Mouse (Mus musculus): ENCODE measurements at regions not wholly inside any gene's neighbourhood (a gene's known extent, or its start where the extent isn't known, plus 50 kb on each side); places are given as distances from the start of the nearest gene placed in this dataset.

DNA sequence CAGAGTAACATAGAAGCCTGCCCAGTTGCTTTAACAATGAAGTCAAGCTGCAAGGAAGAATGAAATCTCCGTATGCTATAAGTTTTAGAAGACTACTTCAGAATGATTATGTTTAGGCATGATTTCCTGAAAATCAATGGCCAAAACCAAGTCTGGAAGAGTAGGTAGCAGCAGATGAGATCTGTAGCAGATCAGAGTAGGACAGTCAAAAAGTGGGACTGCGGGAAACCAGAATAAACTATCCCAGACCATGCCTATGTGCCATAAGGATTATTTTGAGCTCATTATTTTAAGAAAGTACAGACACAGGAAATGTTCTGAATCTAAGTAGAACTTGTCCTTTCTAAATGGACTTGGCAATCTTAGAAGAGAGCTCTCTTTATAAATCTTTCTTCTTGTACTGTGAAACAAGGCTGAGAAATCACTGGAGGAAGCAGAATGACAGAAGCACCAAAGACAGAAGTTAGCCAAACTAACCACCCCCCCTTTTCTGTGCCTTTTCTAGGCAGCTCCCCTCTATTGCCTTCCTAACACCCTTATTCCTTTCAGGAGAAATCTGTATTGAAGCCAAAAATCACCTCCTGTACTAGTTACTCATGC lies 376.8 kb upstream of the Flrt2 start:
- TF ChIP-seq CTCF (IDR thresholded peaks at IDR 0.05; ENCODE audit: low read depth) (no peak), EP300 (IDR thresholded peaks at IDR 0.05; ENCODE audit: low read depth) (no peak)

Data from liver, embryonic 14.5 days (tissue).